Mouse (Mus musculus) frontal cortex, adult (tissue): ENCODE results near the gene Pld6.

Experiments used
- ATAC-seq: cut with Nextera tagmentation; 2 replicates; pipeline ENCODE4 v1.9.2; 2017; ENCODE audit warnings: mild to moderate bottlenecking, moderate library complexity, mixed read lengths; ENCODE audit not compliant: low TSS enrichment

The Pld6 gene

GRCm38 (mm10) chr11:59787199-59787781 is at the start of gene Pld6:
Pld6 (minus strand) TSS chr11:59787645.
- ATAC-seq = peak; percentile 64; the same call in 1 of the 2 replicates

GRCm38 (mm10) chr11:59821625-59822024 is 34.2 kb upstream of the Pld6 start:
- ATAC-seq = no peak

DNA sequence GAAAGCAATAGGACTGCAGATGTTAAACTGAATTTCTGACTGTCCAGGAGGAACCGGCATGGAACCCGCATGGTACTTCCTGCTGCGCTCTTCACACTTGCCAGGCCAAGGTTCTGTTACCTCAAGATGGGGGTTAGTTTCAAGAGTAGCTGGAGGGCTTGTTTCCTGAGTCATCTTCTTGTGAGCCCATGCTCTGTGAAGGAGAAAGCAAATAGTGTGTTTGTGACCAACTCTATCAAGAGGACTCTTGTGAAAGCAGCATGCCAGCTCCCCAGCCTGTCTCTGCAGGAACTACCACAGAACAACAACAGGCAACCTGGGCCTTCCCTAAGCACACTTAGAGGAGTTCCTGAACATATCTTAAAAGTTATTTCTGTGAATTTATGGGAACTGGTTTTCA is 30.5 kb upstream of the Pld6 start:
- ATAC-seq = no peak

DNA sequence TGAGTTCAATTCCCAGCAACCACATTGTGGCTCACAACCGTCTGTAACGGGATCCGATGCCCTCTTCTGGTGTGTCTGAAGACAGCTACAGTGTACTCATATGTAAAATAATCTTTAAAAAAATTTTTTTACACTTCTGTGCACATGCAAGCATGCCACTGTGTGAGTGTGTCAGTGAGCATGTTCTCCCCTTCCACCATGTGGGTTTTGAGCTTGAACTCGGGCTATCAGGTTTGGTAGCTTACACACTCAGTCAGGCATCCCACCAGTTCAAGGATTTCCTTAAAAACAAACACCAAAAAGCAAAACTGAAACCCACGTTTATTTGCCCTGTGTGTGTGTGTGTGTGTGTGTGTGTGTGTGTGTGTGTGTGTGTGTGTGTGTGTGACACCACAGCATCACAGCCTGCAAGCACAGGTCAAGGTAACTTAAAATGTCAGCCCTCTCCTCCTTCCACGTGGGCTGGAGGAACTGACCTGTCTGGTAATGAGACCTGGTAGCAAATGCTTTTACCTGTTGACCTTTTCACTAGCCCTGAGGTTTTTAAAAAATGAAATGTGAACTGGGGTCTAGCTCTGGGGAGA is 28.1 kb upstream of the Pld6 start:
- ATAC-seq = no peak

- ATAC-seq = no peak
Measured at GRCm38 (mm10) chr11:59814936-59815335, 27.5 kb upstream of the Pld6 start.

DNA sequence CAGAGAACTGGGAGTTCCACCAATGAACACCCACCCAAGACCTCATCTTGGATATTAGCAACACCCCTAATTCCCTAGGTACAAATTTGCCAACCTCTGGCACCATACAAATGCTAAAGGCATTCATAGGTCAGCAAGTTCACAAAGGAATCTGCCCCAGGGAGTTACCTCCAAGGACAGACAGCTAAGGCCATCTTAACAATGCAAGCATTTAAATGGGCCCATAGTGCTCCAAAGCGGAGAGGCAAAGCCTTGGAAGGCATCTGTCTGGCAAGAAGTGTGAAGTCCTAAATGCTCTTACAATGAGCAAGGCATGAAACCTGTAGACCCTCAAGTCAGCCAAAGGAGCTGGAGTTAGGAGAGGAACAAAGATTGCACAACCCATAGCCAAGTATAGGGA is 26.9 kb upstream of the Pld6 start:
- ATAC-seq = no peak

- no peak for ATAC-seq
Measured at GRCm38 (mm10) chr11:59813276-59813675, 25.8 kb upstream of the Pld6 start.

GRCm38 (mm10) chr11:59811211-59811610 is 23.8 kb upstream of the Pld6 start:
- no peak for ATAC-seq

DNA sequence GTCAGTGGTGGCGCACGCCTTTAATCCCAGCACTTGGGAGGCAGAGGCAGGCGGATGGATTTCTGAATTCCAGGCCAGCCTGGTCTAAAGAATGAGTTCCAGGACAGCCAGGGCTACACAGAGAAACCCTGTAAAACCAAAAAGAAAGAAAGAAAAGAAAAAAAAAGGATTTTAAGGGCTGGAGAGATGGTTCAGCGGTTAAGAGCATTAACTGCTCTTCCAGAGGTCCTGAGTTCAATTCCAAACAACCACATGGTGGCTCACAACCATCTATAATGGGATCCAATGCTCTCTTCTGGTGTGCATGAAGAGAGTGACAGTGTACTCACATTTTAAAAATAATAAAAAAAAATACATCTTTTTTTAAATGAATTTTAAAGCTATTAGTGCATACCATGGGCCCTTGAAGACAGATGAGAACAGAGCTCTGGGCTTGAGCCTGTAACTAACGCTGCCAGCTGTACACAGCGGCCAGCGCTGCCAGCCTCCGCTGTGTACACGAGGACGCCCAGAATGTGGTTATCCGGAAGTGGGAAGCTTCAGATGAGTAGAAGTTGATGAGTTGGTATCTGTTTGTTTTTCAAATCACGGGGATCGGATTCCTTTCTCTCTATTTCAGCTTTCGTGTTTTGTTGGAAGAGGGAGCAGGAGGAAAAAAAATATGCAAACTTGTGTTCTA is 23.2 kb upstream of the Pld6 start:
- ATAC-seq = no peak

- ATAC-seq = peak; percentile 90
Measured at GRCm38 (mm10) chr11:59809670-59810474, 22.4 kb upstream of the Pld6 start, which contains the start of gene Flcn. Flcn (minus strand) TSS chr11:59810016.

DNA sequence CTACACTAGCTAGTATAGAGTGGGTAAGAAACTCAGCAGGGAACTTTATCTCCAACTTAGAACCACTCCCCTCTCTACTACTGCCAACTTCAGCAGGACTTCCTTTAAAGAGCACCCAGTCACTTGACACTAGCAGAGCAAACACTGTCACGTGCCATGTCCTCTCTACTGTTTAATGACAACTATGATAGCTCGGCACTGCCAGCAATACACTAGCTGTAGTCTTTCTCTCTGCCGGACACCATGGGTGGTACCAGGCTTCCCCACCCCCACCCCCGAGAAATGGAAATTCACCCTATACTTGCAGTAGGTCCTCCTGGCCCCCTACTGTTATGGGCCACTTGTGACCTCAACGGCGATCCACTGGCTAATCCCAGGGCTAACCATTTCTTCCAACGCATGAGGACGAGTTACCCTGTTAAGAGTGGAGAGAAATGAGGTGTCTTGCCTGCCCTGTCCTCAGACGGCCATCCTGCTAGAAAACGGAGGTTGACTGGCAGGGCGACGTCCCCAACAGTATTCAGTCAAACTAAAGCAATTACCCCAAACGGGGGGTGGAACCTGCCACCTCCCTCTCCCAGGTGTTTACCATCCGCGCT is 21.7 kb upstream of the Pld6 start:
- ATAC-seq = peak; percentile 35; the same call in 1 of the 2 replicates

DNA sequence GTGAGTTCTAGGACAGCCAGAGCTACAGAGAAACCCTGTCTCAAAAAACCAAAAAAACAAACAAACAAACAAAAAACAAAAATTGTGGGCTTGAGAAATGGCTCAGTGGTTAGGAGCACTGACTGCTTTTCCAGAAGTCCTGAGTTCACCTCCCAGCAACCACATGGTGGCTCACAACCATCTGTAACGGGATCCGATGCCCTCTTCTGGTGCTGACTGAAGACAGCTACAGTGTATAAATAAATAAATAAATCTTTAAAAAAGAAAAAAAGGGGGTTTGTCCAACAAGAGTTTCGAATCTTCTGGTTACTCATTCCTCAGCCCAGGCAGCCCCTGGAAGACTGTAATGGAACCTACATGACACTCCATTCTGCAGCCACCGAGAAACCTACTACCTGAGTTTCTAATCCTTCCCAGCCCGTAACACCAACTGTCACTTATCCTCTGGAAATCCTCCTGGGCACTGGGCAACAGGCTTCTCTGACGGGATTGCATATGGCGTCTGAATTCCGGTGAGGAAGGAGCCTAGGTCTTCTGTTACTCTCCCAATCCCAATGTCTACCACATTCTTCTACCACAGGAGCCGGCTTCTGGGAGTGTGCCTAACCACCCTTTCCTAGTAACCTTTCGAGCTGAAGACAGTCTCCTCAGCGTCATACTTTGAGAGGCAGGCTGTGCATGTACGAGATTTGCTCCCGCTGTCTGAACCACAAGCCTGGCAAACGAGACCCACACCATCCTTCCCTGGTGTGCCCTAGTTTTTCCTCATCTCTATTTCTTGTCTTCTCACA is 20.9 kb upstream of the Pld6 start:
- ATAC-seq = 0 out of 2 replicates have a peak, but pooled peaks have one; percentile 8

DNA sequence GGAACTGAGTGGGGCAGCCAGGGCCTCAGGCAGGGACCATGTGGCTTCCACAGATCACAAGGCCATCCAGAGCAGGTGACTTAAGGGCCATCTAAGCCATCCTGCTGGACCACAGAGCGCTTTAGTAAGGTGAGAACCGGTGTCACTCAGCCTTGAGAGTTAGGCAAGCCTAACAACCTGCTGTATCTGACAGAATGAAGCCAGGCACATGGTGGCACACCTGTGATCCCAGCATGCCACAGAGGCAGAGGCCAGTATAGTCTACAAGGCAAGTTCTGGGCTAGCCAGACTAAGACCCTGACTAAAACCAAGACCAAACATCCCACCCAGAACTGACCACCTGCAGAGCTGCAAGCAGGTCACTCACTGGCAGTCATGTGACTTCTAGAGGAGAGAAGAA is 18.2 kb upstream of the Pld6 start:
- ATAC-seq = no peak

DNA sequence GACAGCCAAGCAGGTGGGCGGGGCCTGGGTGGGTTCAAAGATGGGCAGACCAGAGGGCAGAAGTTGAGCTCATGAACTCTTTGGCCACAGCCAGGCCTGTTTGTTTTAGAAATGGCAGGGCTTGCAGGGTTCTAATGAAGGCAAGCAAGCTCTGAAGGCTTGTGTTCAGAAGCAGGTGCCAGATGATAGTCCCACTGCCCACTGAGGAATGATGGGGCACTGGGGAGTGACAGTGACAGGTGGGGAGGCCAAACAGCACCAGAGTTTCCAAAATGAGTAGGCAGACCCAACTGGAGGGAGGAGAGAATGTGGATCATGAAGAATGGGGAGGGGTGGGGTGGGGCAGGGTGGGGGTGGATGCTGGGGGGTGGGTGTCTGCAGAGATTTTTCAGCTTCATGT is 17.8 kb upstream of the Pld6 start:
- no peak for ATAC-seq

DNA sequence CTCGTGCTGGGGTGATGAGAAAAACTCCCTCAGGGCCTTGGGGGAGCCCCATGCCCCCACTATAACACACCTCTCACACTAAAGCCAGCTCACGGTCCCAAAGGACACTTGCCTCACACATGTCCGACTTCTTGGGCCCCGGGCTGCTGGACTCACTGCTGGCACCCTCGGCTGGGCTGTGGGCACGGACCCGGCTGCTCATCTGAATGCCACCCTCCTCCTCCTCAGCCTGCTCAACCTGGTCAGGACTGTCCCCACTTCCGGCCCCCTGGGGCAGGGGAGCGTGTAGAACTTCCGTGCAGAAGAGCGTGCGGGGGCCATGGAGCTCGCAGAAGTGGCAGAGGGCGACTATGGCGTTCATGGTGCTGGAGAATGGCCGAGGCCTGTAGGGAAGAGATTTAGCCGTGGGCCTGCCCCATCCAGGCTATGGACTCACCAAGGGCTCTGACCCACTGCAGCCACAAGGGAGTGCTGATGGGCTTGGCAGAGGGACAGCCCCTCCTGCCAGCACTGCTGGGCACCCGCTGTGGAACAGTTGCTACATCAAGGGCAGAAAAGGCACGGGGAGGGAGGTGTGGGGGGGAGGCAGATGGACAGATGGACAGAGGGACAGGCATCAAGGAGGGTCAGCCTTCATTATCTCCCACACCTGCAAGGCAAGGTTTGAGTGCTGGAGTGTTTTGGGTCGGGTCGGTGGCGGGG is 17.1 kb upstream of the Pld6 start:
- ATAC-seq = no peak

GRCm38 (mm10) chr11:59803516-59803915 is 16.1 kb upstream of the Pld6 start:
- ATAC-seq = no peak

DNA sequence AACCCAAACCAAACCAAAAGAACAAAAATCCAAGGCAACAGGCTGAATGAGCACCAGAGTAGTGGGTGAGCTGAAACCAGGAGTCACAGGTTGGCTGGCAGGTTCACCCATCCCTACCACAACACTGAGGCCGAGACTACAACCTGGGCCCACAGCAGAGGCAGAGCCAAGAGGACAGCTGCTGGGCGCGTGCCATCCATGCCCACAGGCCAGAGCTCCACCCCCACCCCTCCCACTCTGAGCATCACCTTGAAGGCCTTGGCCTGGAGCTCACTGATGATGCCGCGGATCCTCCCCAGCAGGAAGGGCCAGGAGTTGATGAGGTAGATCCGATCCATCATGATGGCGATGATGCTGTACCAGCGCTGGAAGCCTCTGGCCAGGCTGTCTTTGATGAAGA is 14.4 kb upstream of the Pld6 start:
- ATAC-seq = no peak

DNA sequence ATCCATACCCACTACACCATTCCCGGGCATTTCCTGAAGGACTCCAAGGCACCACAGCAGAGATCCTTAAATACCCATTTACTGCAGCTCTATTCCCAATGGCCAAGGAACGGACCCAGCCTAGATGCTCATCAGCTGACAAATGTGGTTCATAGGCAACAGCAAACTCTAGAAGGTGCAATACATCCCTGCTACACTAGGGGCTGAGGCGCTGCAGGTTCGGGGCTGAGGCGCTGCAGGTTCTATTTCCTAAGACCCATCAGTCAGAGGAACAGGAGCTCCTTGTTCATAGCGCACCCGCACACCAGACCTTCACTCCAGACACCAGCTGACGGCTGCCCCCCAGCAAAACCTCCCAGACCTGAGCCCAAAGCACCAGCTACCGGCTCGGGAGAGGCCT is 13.0 kb upstream of the Pld6 start:
- no peak for ATAC-seq

DNA sequence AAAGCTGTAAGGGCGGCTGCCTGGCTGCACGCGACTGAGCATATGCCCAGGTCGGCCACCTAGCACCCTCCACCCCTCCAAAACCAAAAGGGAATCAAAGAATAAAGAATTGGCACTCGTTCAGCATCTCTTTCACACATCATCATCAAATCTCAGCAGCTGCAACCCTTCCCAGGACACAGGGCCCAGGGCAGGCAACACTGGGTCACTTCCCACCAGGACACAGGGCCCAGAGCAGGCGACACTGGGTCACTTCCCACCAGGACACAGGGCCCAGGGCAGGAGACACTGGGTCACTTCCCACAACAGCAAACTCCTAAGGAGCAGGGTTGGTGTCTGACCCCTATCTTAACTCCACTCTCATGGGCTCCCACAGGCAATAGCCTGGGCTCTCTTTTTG is 5.9 kb upstream of the Pld6 start:
- no peak for ATAC-seq

DNA sequence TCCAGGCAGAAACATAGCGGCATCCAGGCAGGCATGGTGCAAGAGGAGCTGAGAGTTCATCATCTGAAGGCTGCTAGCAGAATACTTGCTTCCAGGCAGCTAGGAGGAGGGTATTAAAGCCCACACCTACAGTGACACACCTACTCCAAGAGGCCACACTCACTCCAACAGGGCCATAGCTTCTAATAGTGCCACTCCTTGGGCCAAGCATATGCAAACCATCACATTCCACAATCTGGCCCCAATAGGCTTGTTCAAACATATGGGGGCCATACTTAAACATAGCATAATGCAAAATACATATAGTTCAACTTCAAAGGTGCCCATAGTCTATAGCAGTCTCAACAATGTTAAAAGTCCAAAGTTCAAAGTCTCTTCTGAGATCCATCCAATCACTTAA is 1.9 kb upstream of the Pld6 start:
- ATAC-seq = no peak
